Mouse (Mus musculus) spleen, postnatal 10 days (tissue): ENCODE data around the gene Mfng.

Experiments
- DNase-seq, 2 experiments: peaks; one replicate each; pipeline ENCODE4 v3.0.0; 2021 to 2022; ENCODE audit warnings: low spot score in 2 of 2

Mfng gene

DNA sequence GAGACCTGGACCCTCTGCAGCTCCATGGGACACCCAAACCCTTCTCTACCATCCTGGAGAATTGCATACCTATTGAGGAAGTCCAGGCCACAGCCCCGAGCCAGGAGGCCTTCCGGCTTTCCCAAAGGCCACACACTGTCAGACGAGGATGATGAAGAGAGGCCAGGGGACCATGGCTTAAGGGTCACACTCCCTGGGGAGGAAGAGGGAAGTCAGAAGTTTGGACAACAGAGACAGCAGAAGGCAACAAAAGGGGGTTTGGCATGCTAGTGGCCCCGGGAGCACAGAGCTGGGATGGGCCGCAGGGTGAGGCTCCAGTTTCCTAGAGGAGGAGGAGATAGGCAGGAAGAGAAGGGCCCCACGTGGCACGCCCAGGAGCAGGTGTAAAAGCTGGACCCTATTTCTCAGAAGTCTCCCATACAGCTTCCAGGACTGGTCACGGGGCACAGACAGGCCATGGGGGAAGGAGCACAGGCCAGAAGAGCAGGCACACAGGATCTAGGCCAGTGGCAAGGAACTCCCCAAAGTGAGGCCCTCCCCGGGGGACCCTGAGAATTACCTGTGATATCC is 14.1 kb upstream of the Mfng start:
- DNase-seq: no peak

DNA sequence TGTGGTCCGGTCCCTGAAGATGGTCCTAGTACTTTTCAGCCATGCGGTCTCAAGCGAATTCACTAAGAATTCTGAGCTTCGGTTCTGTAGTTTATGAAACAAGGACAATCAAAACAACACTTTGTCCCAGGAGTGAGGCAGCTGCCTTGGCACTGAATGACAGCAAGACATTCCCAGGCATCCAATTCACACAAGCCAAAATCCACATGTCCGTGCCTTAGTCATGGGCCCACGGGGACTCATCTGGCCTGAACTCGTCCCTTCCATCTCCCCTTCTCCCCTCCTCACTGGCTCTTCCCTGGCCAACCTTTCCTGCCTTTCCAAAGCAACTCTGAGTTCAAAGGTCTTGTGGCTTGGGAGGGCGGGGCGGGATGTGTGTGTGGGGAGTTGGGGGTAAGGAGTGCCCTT is 13.1 kb upstream of the Mfng start:
- DNase-seq: no peak

DNA sequence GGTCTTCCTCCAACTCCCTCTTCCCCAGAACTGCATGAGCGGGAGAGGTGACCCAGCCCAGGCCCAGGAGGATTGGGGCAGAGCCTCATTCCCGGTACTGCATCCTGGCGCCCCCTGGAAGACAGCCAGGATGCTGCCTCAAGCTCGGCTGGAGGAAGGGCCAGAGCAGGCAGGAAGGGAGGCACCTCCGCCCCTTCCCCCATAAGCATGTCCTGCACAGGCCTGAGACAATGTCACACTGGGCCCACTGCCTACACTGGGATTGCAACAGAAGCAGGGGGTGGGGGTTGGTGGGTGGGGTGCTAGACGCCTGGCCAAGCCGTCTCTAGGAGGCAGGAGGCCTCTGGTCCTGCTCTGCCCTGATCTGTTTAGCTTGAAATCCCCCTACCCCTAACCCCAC is 12.7 kb upstream of the Mfng start:
- DNase-seq: no peak

DNA sequence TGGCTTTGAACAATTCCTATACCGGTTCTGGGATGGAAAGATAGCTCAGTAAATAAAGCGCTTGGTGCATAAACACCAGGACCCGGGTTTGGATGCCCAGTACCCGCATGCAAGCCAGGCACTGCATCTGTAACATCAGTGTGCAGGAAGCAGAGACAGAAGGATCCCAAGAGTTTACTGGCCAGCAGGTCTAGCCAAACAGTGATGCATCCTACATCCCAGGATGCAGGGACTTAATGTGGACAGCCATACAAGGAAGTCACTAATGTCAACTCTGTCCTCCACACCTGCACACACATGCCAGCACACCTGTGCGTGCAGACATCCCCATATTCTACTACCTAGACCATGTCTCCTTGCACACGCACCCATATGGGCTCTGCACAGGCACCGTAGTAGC is 12.0 kb upstream of the Mfng start:
- DNase-seq: no peak

DNA sequence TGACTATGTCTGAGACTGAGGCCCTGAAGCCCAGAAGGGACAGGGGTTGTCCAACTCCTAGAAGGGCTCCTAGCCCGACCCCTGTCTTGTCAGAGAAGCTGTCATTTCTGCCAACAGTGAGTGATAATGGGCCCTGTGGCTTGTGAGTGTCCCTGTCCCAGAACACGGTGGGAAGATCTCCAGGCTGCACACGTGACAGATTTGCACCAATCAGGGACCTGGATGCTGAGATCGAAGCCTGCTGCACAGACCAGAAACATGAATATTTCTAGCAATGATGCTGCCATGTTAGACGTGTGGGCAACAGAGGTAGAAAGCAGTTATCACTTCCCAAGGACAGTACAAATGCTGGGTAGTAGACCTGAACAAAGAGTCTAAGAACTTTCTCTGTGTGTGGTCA is 11.2 kb upstream of the Mfng start:
- DNase-seq: no peak

DNA sequence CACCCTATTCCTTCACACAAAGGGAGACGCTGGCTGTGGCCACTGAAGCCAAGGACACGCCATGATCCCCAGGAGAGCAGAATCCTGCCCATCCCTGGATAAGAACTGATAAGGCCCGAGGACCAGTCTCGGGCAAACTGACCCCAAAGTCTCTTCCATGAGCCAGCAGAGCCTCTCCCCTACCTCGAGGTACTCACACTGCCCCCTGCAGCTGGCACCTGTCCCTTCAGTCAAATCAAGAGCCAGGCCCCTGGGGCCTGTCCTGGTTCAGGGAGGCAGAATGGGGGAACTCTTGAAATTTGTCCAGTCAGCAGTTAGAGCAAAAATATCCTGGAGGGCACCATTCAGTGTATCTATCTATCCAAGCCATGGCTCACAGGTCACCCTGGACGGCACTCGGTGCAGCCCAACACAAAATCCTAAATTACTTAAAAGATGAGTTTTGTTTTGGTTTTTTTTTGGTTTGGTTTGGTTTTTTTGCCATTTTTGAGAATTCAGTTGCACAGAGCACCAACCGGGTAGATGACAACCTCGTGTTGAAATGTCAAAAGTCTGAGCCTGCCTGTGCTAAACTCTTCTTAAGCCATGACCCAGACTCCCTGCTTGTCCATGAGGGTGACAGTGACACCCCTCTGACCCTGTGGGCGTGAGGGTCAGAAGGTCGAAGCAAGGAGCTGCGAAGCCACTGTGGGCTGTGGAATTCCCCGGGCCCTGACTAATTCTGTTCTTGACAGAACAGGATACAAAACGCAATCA is 9.3 kb upstream of the Mfng start:
- no peak for DNase-seq

DNA sequence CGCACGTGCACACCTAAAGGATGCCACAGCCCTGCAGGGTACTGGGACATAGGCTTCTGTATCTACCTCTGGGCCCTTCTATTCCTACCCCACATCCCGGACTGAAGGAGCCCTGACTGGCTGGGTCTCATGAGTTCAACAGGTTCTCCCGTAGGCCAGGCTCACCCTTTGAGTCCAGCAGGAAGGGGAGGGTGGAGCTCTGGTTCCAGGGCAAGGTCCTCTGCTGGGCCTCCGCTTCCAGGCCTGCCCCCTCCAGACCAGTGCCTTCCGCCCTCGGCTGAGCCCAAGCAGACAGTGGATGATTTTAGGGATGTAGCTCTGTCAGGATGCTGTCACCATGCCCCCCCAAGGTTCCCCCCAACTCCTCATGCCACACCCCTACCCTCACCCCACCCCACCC is 7.6 kb upstream of the Mfng start:
- no peak for DNase-seq

DNA sequence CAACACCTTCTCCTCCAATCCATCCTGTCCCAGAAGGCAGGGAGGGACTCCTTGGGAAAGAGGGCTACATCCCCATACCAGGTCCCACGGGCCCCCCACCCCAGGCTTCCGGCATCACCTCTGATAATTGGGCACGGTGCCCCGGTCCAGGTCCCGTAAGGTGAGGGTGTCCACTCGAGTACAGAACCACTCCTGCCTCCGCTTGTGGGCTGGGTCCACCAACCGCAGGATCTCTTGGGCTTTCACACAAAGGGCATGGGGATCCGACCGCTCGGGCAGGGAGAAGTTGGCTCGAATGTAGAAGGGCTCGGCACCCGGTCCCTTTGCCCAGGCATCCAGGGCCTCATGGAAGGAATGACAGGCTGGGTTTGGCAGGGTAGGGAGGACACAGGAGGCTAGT is 7.1 kb upstream of the Mfng start:
- no peak for DNase-seq

DNA sequence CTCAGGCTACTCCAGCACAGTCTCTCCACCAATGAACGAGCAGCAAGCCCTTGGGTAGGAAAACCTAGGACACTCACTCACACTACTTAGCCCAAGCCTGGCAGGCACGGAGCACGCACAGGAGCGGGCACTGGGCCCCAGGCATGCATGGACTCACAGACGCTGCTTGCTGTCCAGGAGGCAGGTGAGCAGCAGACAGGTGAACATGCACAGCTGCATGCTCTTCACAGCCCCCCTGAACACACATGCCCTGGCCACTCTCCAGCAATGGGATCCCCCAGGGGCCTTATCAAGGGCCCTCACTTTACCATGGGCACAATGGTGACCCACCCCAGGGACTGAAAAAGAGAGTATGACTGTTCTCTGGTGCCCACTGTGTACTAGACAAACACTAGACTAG is 6.4 kb upstream of the Mfng start:
- DNase-seq: no peak

DNA sequence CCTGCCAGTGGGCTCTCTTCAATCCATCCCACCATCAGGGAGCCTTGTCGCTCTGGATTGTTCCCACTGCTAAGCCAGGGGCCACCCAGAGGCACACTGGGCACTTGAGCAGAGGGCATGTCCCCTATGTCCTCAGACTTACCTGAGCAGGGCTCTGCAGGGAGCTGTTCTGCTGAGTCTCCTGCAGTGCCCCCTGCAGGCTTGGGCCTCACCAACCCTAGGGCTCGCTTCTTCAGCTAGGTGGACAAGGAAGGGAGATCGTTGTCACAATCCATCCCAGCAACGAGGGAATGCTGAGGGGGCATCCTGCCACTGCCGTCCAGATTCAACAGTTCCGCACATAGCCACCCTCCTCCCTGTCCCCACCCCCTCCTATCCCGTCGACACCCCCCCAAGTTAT is 6.0 kb upstream of the Mfng start:
- no peak for DNase-seq

DNA sequence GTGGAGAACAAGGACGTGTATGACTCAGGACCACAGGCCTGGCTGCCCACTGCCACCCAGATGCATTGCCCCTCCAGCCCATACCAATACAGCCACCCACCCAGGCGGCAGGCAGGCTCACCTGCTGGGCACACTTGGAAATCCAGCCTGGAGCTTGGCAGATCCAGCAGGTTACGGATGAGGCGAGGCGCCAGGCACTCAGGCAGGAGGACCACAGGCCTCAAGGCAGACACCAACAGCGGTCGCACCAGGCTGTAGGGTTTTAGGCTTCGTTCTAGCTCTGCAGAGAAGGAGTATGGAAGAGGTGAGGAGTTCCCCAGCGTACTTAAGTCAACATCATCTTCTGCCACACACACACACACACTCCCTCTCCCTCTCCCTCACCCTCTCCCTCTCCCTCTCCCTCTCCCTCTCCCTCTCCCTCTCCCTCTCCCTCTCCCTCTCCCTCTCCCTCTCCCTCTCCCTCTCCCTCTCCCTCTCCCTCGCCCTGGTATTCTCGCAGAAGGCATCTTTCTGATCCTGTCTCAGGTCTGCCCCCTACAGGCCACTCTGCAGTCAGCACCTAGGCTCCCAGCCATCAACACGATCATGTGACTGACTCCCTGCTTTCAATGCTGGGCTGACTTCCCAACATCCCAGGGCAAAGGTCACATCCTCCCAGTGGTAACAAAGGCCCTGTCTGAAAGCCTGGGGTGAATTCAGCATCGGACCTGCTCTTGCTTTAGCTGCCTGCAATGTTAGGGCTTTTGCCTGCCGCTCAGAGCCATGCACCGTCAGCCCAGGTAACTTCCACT is 5.0 kb upstream of the Mfng start:
- DNase-seq: peak; percentile 65 to 82

DNA sequence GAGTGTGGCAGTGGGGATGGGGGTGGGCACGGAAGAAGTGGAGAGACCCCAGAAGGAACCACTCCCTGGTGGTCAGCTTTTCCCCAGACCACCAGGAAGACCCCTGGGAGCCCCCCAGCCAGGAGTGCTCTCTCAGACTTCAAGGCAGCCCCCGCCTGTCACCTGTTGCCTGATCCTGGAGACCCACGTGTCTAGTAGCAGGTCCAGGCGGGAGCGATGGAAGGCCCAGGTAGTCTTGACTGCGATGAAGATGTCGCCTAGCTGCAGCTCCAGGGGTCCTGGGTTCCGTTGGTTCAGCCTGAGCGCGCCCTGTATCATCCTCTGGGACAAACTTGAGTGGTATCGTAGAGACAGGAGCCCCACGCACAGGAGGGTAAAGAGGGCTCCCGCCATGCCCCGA is 419 bp downstream of the Mfng start:
- no peak for DNase-seq

DNA sequence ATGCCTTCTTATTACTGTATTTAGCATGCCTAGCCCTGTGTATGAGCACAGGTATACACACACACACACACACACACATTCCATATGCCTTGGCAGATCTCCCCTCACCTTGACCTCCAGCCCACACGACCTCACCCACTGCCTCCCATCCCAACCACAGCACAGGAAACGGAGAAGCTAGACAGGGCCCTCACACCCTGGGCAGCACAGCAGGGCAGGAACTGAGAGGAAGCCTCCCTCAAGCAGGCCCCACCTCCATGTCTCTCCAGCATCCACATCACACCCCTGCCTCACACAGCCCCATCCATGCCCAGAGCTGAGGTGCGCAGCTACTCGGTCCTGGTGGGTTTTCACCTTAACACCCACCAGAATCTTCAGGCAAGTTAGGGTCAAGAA is 909 bp downstream of the Mfng start:
- peak; percentile 33 to 61 for DNase-seq

DNA sequence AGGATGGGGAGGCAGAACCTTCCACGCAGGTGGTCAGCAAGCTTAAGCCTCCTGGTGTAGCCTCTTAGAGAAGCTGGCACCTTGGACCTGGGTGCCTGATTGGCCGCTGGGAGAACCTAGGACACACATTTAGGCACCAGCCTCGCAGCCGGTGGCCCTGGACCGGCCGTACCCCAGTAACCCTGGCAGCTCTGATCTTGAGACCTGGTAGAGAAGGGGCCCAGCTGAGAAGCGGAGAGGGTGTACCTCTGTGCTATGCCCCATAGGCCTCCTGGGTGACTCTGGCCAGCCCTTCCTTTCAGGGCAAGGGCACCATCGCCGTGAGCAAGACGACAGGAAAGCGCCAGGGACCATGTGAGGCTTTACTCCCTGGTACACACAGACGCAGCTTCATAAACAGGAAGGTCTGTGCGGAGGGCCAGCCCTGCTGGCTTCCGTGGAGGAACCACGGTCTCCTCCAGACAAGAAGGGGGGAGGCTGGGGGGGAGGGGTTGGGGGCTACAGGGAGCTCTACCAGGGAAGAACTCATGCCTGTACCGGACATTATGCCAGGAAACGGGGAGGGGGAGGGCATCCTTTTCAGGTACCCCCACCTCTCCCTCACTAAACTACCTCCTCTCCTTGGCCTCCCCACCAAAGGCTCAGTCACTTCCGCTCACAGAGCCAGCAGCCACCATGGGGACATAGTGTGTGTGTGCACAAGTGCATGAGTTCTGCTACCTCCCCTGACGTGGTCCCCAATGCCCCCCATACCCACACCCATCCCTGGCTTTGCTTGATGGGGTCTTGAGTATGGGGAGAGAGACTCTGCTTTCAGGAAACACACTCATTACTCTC is 1.5 kb downstream of the Mfng start:
- DNase-seq: peak; percentile 31 to 55

DNA sequence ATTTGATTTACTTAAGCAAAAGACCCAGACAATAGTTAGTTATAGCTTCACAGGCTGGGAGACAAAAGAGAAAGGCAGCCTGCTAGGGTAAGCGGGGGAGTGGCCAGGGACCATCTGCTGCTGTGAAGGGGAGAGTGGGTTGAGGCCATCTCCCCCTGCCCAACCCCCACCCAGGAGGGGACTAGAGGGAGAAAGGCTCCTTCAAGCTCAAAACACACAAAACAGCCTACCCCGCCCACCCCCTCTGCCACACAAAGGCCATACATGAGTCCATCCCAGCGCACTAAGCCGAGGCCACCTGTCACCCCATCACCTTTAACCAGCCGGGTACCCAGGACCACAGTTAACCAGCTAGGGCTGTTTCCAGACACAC is 2.3 kb downstream of the Mfng start:
- DNase-seq: no peak

DNA sequence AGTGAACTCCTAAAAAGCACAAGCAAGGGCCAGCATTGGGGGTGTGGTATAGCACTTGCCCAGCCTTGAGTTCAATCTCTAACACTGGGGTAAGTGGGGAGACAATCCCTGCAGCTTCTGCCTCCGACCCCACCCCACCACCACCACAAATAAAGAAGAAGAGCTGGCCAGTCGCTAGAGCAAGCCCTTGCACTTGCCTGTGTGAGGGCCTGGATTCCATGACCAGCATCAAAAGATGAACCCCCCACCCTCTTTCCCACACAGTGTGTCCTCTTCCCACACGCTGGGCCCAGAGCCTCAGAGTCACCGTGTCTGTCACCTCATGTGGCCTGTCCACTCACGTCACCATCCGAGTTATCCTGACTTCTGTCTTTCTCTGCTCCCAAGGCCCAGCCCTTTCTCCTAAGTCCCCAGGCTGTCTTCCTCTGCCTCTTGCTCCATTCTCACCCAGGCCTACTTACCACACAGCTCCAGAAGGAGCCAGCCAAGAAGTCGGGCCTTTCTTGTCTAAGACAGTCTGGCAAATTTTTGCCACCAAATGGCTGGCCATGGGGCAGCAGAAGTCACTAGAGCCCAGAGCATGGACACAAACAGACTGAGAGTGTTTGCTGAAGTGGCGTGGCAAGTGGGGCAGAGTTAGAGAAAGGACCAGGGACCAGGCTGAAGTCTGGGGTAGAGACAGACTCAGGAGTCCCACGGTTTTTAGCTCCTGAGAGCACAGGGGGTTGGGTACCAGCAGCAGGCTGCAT is 2.9 kb downstream of the Mfng start:
- DNase-seq: no peak

DNA sequence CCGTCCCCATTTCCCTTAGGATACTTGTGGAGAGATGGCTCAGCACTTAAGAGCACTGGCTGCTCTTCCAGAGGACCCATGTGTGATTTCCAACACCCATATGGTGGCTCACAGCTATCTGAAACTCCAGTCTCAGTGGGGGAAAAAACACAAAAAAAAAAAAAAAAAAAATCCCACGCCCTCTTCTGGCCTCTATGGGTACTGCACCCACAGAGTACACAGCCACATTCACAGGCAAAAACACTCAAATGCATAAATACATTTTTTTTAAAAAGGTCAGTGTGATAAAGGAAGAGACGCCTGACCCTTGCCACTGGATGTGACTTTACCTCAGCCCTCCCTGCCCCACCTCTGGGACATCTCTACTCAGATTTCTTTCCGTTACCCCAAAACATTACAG is 4.2 kb downstream of the Mfng start:
- no peak for DNase-seq

DNA sequence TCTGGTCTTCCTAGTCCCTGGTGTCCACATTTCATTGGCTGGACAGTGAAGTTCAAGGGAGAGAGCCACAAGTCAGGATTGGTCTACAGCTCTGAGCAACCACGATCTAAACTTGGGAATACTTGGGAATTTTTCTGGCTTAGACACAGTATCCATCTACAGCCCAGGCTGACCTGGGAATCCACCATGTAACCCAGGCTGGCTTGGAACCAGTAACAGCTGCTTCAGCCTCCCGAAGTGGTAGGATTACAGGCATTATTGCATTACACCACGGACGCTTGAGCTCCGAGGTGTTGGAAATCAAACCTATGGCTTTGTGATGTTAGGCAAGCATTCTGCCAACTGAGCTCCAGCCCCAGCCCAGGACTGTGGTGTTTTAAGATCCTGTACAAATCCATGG is 9.6 kb downstream of the Mfng start:
- no peak for DNase-seq

DNA sequence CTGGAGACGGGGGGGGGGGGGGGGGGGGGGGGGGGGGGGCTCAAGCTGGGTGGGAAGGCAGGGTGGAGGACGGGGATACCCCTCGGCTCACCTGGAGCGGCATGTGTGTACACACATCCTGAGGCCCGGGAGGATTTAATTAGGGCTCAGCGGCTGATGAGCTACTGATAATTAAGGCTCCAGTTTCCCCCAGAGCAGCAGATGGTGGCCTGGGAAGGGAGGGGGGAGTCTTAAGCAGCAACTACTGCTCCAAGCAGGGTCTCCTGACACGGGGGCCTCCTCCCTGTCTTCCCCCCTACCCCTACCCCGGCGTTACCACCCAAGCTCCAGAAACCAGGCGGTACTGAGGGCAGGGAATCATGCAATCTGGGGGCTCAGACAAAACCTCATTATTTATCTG is 10.1 kb downstream of the Mfng start:
- DNase-seq: no peak

DNA sequence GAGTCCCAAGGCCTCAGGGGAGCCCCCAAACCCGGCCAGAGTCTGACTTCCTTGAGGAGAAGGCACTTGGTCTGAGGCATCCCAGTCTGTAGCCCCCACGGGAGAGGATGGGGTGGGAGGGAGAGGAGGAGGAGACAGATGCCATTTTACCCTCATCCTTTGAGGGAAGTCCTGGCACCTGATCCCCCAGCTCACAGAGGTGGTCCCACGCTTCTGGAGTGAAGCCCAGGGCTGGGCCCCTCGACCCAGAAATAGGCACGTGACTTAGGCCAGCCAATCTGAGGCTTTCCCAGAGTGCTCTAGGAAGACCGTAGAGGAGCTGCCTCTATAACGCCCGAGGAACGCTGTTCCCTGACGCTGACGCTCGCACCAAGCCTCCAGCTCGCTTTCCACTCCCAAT is 12.2 kb downstream of the Mfng start:
- no peak for DNase-seq

DNA sequence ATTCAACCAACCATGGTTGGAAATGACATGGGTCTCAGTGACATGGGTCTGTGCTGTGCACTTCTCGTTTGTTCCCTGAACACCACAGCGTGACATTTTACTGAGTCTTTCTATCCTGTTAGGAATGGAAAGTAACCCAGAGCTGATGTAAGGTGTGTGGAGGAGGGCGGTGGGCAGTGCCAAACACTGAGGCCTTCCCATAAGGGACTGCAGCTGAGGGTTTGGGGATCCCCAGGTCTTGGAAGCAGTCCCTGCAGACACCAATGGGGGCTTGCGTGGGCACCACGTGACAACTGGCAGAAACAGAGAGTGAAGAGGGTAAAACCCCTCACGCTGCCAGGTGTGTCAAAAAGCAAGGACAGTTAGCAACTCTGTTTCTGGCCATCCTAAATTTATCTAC is 15.1 kb downstream of the Mfng start:
- no peak for DNase-seq
